Mouse (Mus musculus): ENCODE measurements around the gene Itk.

DNA sequence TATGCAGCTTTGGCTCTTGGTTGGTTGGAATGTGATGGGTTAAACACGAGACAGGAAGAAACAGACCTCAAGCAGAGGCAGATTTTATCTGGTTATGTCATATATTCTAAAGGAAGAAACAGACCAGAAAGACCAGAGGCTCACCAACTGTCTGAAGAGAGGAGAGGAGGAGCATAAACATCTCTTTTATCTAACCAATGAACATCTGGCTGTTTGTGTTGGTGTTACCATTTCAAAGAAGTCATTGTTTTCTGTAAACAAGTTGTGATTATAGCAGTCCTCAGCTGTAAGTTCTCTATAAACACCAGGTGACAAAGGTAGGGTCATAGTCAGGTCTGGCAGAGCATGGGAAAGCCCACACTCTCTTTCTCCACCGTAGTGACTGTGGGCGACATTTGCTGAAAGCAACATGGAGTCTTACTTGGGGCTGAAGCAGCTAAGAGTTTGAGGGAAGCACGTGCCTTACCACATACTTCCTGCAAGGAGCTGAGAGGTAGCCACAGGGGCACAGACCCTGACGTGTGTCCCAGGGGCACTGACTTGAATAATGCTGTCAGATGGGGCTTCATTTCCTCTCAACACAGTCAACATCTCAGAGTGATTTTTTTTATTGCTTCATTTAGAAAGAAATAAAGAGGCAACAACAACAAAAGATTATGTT lies 45.3 kb downstream of the Itk start:
- no peak for TF ChIP-seq CTCF (IDR thresholded peaks at IDR 0.05; ENCODE audit: low read depth)
- TF ChIP-seq EP300 (optimal IDR thresholded peaks at IDR 0.05) = no peak

All from stomach, postnatal 0 days (tissue).